Mouse (Mus musculus) CH12.LX (cell line): Measurements from ENCODE around the gene Frmd4a. TPM values are rescaled to one million over a fixed set of nuclear protein-coding genes. Genes with fewer than 3 reads are reported as not detected.

Experiments
- DNase-seq: peaks from one replicate; pipeline ENCODE4 v3.0.0-alpha.2; 2013; ENCODE audit errors: extremely low read depth
- H3K27ac ChIP-seq: 2 replicates; pipeline ENCODE4 v1.5.1; 2012; ENCODE audit warnings: low read depth, mild to moderate bottlenecking, control low read depth, moderate library complexity; ENCODE audit not compliant: insufficient read depth
- H3K27me3 ChIP-seq: replicated peaks from 2 replicates; pipeline ENCODE3; 2012; ENCODE audit warnings: inconsistent platforms
- H3K36me3 ChIP-seq, 2 experiments: replicated peaks in 1 of 2; 2 replicates each; pipeline versions ENCODE3 to v1.6.1; 2012; ENCODE audit warnings: inconsistent platforms in 1 of 2, low read length in 1 of 2, mild to moderate bottlenecking in 1 of 2, mixed read lengths in 1 of 2, moderate library complexity in 1 of 2; ENCODE audit not compliant: control insufficient read depth in 1 of 2, insufficient read depth in 1 of 2
- H3K4me1 ChIP-seq, 2 experiments: 2 replicates each; pipeline ENCODE4 v1.6.1; 2012; ENCODE audit warnings: inconsistent platforms in 1 of 2, moderate library complexity in 1 of 2; ENCODE audit not compliant: insufficient read depth in 2 of 2, control insufficient read depth in 1 of 2
- H3K4me2 ChIP-seq: 2 replicates; pipeline ENCODE4 v1.6.1; 2012; ENCODE audit warnings: low read depth, mild to moderate bottlenecking, control low read depth; ENCODE audit not compliant: poor library complexity, insufficient read depth, severe bottlenecking
- H3K4me3 ChIP-seq, 3 experiments: fragments of 150-350 bp in 1 of 3; sonication (generic) in 1 of 3; replicated peaks in 1 of 3; 2 replicates each; pipeline versions ENCODE3 to v1.5.1; 2011 to 2012; ENCODE audit warnings: low read depth in 2 of 3, low read length in 2 of 3, mild to moderate bottlenecking in 2 of 3, moderate library complexity in 2 of 3, control low read depth in 1 of 3, improper control_type of control experiment in 1 of 3, inconsistent platforms in 1 of 3, mixed read lengths in 1 of 3; ENCODE audit not compliant: poor library complexity in 1 of 3
- H3K79me2 ChIP-seq: replicated peaks from 2 replicates; pipeline ENCODE4 v1.6.1; 2012; ENCODE audit warnings: mild to moderate bottlenecking, moderate library complexity; ENCODE audit not compliant: control insufficient read depth, poor library complexity, insufficient read depth, severe bottlenecking; ENCODE audit errors: extremely low read depth
- H3K9ac ChIP-seq: 2 replicates; pipeline ENCODE4 v1.6.1; 2012; ENCODE audit warnings: low read depth, mild to moderate bottlenecking, control low read depth, moderate library complexity; ENCODE audit not compliant: insufficient read depth
- H3K9me3 ChIP-seq: replicated peaks from 2 replicates; pipeline ENCODE3; 2012; ENCODE audit warnings: low read length, inconsistent platforms, mixed read lengths
- CHD2 ChIP-seq: IDR thresholded peaks from 2 replicates; pipeline ENCODE4 v1.6.1; 2011; ENCODE audit warnings: low read length, improper control_type of control experiment
- CTCF ChIP-seq, 2 experiments: IDR thresholded peaks in 1 of 2; conservative IDR thresholded peaks in 1 of 2; 2 replicates each; pipeline ENCODE4 v1.5.1; 2011 to 2012; ENCODE audit warnings: low read depth in 2 of 2, low read length in 2 of 2, improper control_type of control experiment in 1 of 2, inconsistent platforms in 1 of 2, mild to moderate bottlenecking in 1 of 2, moderate library complexity in 1 of 2
- E2F4 ChIP-seq: IDR thresholded peaks from 2 replicates; pipeline ENCODE4 v1.6.1; 2011; ENCODE audit warnings: low read depth, low read length, improper control_type of control experiment; ENCODE audit not compliant: insufficient replicate concordance
- ETS1 ChIP-seq: conservative IDR thresholded peaks from 2 replicates; pipeline ENCODE4 v1.6.1; 2012; ENCODE audit warnings: low read depth, mild to moderate bottlenecking, inconsistent platforms, low read length, improper control_type of control experiment, moderate library complexity
- GABPA ChIP-seq: IDR thresholded peaks from 2 replicates; pipeline ENCODE4 v1.6.1; 2012; ENCODE audit warnings: low read depth, low read length, improper control_type of control experiment, inconsistent platforms; ENCODE audit not compliant: insufficient replicate concordance
- HCFC1 ChIP-seq: IDR thresholded peaks from 2 replicates; pipeline ENCODE4 v1.6.1; 2012; ENCODE audit warnings: low read depth, mild to moderate bottlenecking, inconsistent platforms, low read length, improper control_type of control experiment
- IRF4 ChIP-seq: IDR thresholded peaks from 2 replicates; pipeline ENCODE4 v1.6.1; 2014; ENCODE audit warnings: low read depth, mild to moderate bottlenecking, inconsistent platforms, low read length, improper control_type of control experiment
- MAZ ChIP-seq: IDR thresholded peaks from 2 replicates; pipeline ENCODE4 v1.6.1; 2012; ENCODE audit warnings: low read depth, mild to moderate bottlenecking, inconsistent platforms, low read length, improper control_type of control experiment, moderate library complexity
- MEF2A ChIP-seq: IDR thresholded peaks from 2 replicates; pipeline ENCODE4 v1.6.1; 2014; ENCODE audit warnings: low read depth, mild to moderate bottlenecking, inconsistent platforms, low read length, improper control_type of control experiment, borderline replicate concordance
- MXI1 ChIP-seq: IDR thresholded peaks from 2 replicates; pipeline ENCODE4 v1.6.1; 2011; ENCODE audit warnings: mild to moderate bottlenecking, low read depth, low read length, improper control_type of control experiment
- NELFE ChIP-seq: IDR thresholded peaks from 2 replicates; pipeline ENCODE4 v1.6.1; 2011; ENCODE audit warnings: low read depth, low read length, improper control_type of control experiment
- NRF1 ChIP-seq: IDR thresholded peaks from 2 replicates; pipeline ENCODE4 v1.6.1; 2014; ENCODE audit warnings: low read depth, mild to moderate bottlenecking, inconsistent platforms, low read length, improper control_type of control experiment, moderate library complexity
- PAX5 ChIP-seq: IDR thresholded peaks from 2 replicates; pipeline ENCODE4 v1.6.1; 2012; ENCODE audit warnings: low read length, inconsistent platforms, mixed read lengths
- POLR2A ChIP-seq: IDR thresholded peaks from 2 replicates; pipeline ENCODE4 v1.6.1; 2011; ENCODE audit warnings: low read depth, mild to moderate bottlenecking, improper control_type of control experiment, low read length
- POLR2AphosphoS2 ChIP-seq: IDR thresholded peaks from 2 replicates; pipeline ENCODE4 v1.6.1; 2011; ENCODE audit warnings: low read depth, low read length, improper control_type of control experiment
- RCOR1 ChIP-seq: conservative IDR thresholded peaks from 2 replicates; pipeline ENCODE4 v1.6.1; 2012; ENCODE audit warnings: low read depth, mild to moderate bottlenecking, inconsistent platforms, low read length, improper control_type of control experiment
- SIN3A ChIP-seq: IDR thresholded peaks from 2 replicates; pipeline ENCODE4 v1.6.1; 2012; ENCODE audit warnings: low read length, improper control_type of control experiment, inconsistent platforms
- SMC3 ChIP-seq: IDR thresholded peaks from 2 replicates; pipeline ENCODE4 v1.6.1; 2011; ENCODE audit warnings: low read depth, low read length, improper control_type of control experiment
- UBTF ChIP-seq: IDR thresholded peaks from 2 replicates; pipeline ENCODE4 v1.6.1; 2012; ENCODE audit warnings: low read depth, mild to moderate bottlenecking, inconsistent platforms, low read length, improper control_type of control experiment, moderate library complexity
- USF1 ChIP-seq: IDR thresholded peaks from 2 replicates; pipeline ENCODE4 v1.6.1; 2014; ENCODE audit warnings: low read depth, mild to moderate bottlenecking, inconsistent platforms, low read length, improper control_type of control experiment
- ZC3H11A ChIP-seq: IDR thresholded peaks from 2 replicates; pipeline ENCODE4 v1.6.1; 2012; ENCODE audit warnings: low read depth, mild to moderate bottlenecking, inconsistent platforms, low read length, improper control_type of control experiment
- ZKSCAN1 ChIP-seq: IDR thresholded peaks from 2 replicates; pipeline ENCODE4 v1.6.1; 2012; ENCODE audit warnings: low read depth, inconsistent platforms, low read length, improper control_type of control experiment, borderline replicate concordance
- ZMIZ1 ChIP-seq: IDR thresholded peaks from 2 replicates; pipeline ENCODE4 v1.6.1; 2012; ENCODE audit warnings: low read depth, mild to moderate bottlenecking, inconsistent platforms, low read length, improper control_type of control experiment
- ZNF384 ChIP-seq: IDR thresholded peaks from 2 replicates; pipeline ENCODE4 v1.6.1; 2012; ENCODE audit warnings: low read depth, low read length, improper control_type of control experiment, inconsistent platforms
- dilution Hi-C: fragments of 300-500 bp; cut with MboI; formaldehyde crosslinking; loops from 2 replicates; pipeline ENCODE4 v1.14.3; 2020; ENCODE audit warnings: low sequenced_read_pairs; ENCODE audit not compliant: extremely low pct_unique_long_range_greater_than_20kb, extremely low pct_ligation_motif_present
- in situ Hi-C: fragments of 300-500 bp; cut with MboI; formaldehyde crosslinking; loops from 3 replicates; pipeline ENCODE4 v1.14.3; 2019; ENCODE audit warnings: low sequenced_read_pairs, low pct_ligation_motif_present, low pct_unique_long_range_greater_than_20kb, mixed read lengths
- polyA plus RNA-seq: library from polyadenylated mRNA; unstranded; fragments of >175 nt; gene quantifications from 2 replicates; pipeline ENCODE4 v1.2.1, GENCODE M21; 2012; ENCODE audit warnings: low read depth; ENCODE audit not compliant: insufficient read length
- total RNA-seq, 2 experiments: library from RNA; depleted of rRNA; stranded (reverse); fragments of 300-350 nt in 1 of 2; fragments of >200 nt in 1 of 2; gene quantifications; 2 replicates each; pipeline ENCODE4 v1.2.3; 2012 to 2014

Gene Frmd4a
- total and polyA plus RNA-seq, 3 experiments = 0.13 to 2.0 (median 0.32) TPM

GRCm38 (mm10) chr2:4486185-4486584, 468.7 kb downstream of the Frmd4a start:
- Histone ChIP-seq H3K27ac (no peak overlapping the region), H3K27me3 (no peaks in the 10 kb centered on the region), H3K79me2 (no peaks in the 10 kb centered on the region), H3K9ac (no peak overlapping the region), H3K4me2 (no peak overlapping the region), H3K9me3 (no peaks in the 10 kb centered on the region), H3K4me3 (no peak overlapping the region), H3K4me1 (no peaks in the 10 kb centered on the region), H3K36me3 (no peaks in the 10 kb centered on the region)
- TF ChIP-seq UBTF (no peak), NRF1 (no peak), PAX5 (no peak)
- in situ Hi-C loops = loop anchor here (10.0 to 25.0 kb wide), 2 partner anchors 171 to 674 kb away; no protein-coding TSS in a partner anchor
- DNase-seq = no peak
- dilution Hi-C loops = no loop called here

- H3K4me1 ChIP-seq = peaks cover 0 to 2% of the 10 kb centered on the region in 2 experiments; a peak in 1 of 4 replicates
- no peaks in the 10 kb centered on the region for H3K27me3 ChIP-seq
- no peak overlapping the region for H3K27ac ChIP-seq
- DNase-seq = no peak
- no peak overlapping the region for H3K4me2 ChIP-seq
- H3K79me2 ChIP-seq = no peaks in the 10 kb centered on the region
- no peak overlapping the region for H3K9ac ChIP-seq
- dilution Hi-C loops = no loop called here
- H3K36me3 ChIP-seq = no peaks in the 10 kb centered on the region
- in situ Hi-C loops = loop anchor here (10.0 to 25.0 kb wide), 2 partner anchors 172 to 675 kb away; no protein-coding TSS in a partner anchor
- TF ChIP-seq ZC3H11A = no peak
- no peak for TF ChIP-seq MEF2A
- TF ChIP-seq MAZ = no peak
- H3K9me3 ChIP-seq = no peaks in the 10 kb centered on the region
- no peak overlapping the region for H3K4me3 ChIP-seq
Observed at GRCm38 (mm10) chr2:4487280-4487679, 469.8 kb downstream of the Frmd4a start.

GRCm38 (mm10) chr2:4490845-4491244, 473.3 kb downstream of the Frmd4a start:
- dilution Hi-C loops = no loop called here
- no peaks in the 10 kb centered on the region for H3K79me2 ChIP-seq
- no peaks in the 10 kb centered on the region for H3K27me3 ChIP-seq
- TF ChIP-seq ZMIZ1 (no peak), MAZ (no peak), POLR2A (no peak), RCOR1 (no peak), CTCF (conservative IDR thresholded peaks at IDR 0.05 in 1 of 2, IDR thresholded peaks at IDR 0.05 in 1 of 2; ENCODE audit: low read depth in 2 of 2, low read length in 2 of 2) (no peak), POLR2AphosphoS2 (no peak), USF1 (no peak), ZKSCAN1 (no peak), CHD2 (no peak), SIN3A (no peak), NRF1 (no peak), ETS1 (no peak), SMC3 (no peak), GABPA (no peak), E2F4 (no peak), IRF4 (no peak), MXI1 (no peak), ZNF384 (no peak), NELFE (no peak), HCFC1 (no peak)
- no peak overlapping the region for H3K9ac ChIP-seq
- no peak overlapping the region for H3K4me3 ChIP-seq
- H3K4me2 ChIP-seq = no peak overlapping the region
- in situ Hi-C loops = loop anchor here (25.0 kb wide), 1 partner anchor 679 kb away; no protein-coding TSS in a partner anchor
- H3K27ac ChIP-seq = no peak overlapping the region
- no peaks in the 10 kb centered on the region for H3K9me3 ChIP-seq
- H3K4me1 ChIP-seq = peaks cover 0 to 4% of the 10 kb centered on the region in 2 experiments; a peak in 1 of 4 replicates
- DNase-seq = no peak
- no peaks in the 10 kb centered on the region for H3K36me3 ChIP-seq
